Mouse (Mus musculus) right cerebral cortex, adult 18-20 months (tissue): Measurements from ENCODE around the gene Megf11.
"Not testable (repeated sequence)": the region's sequence is repeated elsewhere in the genome, so short reads cannot be mapped to it uniquely, and the experiment has no call there.

Experiments used
- DNase-seq: peaks from one replicate; pipeline ENCODE4 v3.0.0; 2022; ENCODE audit warnings: mixed read lengths

Megf11 gene

DNA sequence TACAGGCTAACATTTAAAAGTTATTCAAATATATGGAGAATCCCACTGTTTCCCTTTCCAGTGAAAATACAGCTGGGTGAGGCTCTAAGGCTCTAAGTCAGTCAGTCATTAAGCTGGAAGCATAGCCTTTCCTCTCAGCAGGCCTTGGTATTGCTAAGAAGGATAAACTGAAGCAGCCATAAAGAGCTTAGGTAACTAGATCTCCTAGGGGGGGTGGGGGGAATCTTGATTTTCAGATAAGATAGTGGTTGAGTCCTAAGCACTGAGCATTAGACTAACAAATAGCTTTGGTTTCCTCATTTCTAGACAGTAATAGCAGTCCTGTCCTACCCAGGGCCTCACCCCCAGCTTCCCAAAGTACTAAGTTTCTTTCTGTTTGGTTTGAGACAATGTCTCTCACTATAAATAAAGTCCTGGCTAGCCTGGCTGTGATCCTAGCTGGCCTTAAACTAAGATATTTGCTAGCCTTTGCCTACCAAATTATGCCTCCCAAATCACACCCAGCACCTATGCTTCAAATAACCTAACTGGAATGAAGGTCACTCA is 318.1 kb downstream of the Megf11 start:
- DNase-seq: no peak

DNA sequence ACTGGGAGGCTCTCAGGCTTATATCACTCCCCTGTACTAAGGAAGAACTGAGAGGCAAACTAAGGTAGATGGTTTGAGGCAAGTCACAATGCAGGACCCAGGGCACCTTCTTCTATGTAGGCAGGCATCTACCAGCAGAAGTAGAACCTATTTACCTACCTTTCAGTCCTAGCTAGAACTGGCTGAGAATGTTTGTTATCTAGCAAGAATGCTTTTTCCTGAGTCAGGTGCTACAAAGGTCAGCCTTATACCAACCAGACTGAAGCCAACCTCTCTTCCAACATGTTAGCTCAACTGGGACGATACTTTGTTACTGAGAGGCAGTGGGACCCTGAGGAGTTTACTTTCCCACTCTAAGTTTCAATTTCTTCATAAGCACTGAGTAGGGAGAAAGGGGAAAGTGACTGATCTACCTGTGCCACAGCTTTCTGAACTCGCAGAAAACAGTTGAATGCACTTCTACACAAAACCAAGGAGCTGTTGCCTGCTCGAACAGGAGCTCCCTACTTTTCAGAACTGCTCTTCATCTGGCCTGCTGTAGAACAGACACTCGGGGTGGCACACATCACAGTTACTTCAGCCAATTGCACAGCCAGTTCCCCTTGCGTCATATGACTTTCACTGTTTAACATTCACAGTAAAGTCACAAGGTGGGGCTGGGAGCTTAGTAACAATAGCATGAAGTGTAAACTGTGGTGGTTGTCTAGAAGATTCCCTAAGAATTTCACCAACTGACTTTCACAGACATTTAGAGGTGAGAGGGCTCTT is 318.8 kb downstream of the Megf11 start:
- DNase-seq: no peak

DNA sequence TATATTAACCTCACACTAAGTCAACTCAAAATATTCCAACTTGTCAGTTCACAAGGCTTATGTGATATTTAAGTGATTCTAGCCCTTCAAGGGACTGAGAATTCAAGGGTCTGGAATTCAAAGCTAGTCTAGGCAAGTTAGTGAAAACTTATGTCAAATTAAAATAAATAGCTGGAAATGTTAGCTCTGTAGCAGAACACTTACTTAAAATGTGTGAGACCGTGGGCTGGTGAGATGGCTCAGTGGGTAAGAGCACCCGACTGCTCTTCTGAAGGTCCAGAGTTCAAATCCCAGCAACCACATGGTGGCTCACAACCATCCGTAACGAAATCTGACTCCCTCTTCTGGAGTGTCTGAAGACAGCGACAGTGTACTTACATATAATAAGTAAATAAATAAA is 324.9 kb downstream of the Megf11 start:
- DNase-seq: not testable (repeated sequence)

DNA sequence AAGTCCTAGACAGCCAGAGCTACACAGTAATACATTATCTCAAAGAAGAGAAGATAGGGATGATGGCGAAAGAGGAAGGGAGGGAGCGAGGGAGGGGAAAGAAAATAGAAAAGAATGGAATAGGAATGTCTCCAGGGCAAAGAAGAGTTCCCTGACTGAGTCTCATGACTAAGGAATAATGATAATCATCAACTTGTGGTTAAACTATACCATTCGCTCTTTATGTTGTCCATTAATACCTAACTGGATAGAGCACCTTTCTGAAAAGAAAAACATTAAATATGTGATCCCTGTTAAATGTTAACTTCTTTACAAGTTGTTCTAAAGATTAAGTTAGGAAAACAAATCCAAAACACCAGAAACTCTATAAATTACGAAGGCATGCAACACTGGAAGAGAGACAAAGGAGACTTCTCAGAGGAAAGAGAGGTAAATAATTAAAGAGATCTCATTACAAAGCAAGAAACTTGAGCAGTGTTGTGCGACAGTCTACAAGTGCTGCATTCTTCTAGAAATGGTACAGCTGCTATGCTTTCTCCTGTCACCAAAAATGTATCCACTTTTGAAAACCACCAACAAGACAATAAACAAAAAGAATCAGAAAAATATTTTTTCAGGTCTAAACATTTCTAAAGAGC is 334.2 kb downstream of the Megf11 start:
- DNase-seq: no peak

DNA sequence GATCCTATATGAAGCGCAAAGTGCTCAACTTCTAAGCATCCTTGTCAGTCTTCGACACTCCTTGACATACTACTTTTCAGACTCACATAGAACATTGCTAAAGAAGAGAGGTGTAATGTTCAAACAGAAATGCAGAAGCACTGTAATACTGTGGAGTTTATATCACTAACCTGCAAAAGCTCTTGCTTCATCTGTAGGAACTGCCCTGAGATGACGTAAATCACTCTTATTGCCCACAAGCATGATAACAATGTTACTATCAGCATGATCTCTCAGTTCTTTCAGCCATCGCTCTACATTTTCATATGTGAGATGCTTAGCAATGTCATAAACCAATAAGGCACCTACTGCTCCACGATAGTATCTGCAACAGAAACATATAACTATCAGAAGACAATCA is 341.0 kb downstream of the Megf11 start:
- DNase-seq: no peak

DNA sequence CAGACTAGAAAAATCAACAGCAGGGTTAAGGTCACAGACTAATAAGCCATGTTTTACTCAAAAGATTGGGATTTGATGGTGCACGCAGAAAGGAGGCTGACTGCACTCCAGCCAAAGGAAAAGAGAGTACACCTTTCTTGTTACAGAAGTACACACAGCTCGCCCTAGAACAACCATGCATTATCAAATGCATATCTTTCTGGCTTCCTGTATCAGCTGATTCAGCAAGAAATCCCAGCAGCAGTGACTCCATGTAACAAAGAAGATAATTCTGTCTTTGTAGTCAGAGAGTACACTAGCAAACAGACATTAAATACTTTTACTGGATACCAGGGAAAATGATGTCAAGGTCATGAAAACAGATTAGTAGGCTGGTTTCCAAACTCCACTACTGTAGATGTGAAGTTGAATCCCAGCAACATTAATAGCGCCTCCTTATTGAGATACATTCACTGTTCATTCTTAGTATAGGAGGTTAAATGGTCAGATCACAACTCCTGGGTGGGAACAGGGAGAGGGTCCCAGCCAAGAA is 345.7 kb downstream of the Megf11 start:
- no peak for DNase-seq

DNA sequence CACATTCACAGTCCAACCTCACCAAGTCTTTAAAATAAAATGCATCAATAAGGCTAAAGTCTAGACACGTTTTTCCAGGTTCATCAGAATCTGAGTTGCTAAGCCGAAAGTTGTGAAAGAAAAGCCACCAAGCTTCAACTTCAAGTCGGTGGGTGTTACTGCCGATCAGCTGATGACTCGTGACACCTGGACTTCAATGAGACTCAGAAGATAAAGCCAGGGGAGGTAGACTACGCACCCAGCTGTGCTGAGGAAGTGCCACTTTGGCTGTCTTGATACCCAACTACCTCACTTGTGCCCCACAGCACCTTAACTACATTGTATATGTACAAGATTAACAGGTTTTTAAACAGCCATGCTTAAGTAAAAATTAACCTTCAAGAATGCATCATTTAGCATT is 348.7 kb downstream of the Megf11 start:
- DNase-seq: no peak

DNA sequence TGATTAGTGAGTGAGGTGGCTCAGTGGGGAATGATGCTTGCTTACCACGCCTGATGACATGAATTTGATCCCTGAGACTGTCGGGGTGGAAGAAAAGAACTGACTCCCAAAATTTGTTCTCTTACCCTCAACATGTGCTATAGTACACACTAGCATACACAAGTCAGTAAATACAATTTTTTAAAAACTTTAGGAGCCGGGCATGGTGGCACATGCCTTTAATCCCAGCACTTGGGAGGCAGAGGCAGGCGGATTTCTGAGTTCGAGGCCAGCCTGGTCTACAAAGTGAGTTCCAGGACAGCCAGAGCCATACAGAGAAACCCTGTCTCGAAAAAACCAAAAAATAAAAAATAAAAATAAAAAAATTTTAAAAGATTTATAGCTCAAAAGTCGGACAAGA is 349.6 kb downstream of the Megf11 start:
- not testable (repeated sequence) for DNase-seq

DNA sequence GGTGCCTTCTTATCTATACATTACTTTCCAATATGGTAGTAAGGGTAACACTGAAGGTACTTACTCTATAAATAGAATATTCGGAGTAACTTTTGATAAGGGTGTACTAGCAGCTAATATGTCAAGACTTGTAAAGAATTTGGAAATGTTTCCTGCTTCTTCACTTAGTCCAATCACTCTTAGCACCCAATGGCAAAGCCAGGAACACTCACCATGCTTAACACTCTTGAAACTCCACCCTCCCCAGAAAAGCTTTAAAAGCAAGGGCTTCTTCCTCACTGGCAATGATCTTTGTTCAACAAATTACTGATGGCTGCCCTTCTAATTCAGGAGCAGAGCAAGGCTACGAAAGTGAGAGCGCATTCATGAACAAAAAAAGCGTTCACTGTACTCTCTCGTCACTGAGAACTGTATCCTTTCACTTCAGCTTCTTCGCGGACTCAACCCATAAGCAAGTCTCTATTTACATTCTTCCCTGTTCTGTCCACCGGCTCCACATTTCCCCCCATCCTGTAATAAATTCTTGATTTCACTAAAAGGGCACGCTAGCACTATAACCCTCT is 350.7 kb downstream of the Megf11 start:
- DNase-seq: no peak

DNA sequence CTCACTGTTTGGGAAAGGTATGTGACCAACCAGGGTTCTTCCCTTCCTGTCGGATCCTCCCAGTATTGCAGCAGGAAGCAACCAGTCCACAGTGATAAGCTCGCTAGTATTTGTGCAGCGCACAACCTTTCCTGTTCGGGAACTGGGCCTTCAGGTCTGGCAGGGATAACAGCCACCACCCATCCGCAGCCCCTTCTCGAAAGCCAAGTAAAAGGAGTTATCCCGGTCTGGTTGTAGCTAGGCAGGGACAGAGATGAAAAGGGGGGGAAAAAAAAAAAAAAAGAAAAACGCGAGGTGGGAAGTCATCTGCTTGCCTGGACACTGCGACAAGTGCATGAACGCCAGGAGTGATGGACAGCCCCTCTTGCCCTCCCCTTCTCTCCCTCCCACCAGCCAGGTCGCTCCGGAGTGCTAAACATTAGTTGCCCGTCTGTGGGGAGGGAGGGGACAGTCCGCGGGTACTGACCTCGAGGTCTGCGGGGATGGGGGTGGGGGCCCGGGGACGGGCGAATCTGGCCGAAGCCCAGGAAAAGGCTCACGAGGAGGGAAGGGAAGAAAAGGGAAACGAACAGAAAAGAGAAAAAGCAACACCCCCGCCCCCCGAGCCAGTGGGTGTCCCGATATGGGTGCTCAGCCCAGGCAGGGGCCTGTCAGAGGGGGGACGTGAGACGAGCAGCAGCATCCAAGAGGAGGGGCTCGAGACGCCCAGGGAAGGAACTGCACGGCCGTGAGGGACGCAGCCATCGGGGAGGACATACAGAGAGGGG is 351.4 kb downstream of the Megf11 start:
- DNase-seq: peak; percentile 46

DNA sequence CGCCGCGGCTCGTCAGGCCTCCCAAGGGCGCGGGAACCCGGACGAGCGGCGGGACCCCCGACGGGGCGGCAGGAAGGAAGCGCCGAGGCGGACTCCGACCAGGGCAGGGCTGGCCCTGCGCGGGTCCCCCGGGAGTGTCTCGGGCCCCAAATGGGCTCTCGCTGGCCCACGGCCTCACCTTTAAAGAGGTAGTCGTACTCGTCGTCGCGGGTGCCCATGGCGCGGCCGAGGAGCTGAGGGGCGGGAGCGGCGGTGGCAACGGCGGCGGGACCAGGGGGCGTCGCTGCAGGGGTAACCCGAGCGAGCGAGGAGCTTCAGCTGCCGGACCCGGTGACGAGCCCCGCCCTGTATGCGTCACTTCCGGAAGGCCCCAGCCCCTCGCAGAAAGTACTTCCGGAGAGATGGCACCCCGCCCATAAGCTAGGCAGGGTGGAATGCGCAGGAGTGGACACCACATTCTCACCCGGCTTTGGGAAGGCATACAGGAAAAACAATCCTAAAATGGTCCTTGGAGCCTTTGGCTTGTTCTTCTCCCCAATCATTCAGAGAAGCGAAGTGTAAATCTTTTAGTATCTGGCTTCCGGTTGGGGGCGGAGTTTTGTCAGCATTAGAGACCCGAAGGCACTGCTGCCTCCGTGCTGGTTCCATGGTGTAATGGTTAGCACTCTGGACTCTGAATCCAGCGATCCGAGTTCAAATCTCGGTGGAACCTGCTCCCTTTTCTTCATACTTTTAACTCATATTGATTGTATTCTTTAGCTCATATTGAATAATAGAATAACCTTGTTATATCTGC is 352.2 kb downstream of the Megf11 start, which contains the start of gene Rab11a:
Gene Rab11a (minus strand): TSS at position 353 of the 796 bp plus-strand sequence.
- DNase-seq: peak; percentile 97

DNA sequence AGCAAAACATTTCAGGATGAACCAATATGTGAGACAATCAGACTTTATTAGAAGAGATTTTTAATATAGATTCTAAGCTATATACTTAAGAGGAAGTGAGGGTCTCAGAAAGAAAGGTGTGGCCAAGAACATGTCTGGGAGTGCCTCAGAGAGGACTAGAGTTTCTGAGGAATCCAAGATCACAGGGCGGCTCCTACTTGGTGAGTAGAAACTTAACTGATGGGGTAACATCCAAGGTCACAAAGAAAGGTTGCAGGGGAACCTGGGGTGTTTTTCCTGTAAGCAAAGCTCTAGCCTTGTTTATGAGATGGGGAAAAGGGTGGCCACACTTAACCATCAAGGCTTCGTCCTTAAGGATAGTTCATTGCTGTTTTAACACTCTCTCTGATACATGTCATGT is 353.6 kb downstream of the Megf11 start:
- no peak for DNase-seq

DNA sequence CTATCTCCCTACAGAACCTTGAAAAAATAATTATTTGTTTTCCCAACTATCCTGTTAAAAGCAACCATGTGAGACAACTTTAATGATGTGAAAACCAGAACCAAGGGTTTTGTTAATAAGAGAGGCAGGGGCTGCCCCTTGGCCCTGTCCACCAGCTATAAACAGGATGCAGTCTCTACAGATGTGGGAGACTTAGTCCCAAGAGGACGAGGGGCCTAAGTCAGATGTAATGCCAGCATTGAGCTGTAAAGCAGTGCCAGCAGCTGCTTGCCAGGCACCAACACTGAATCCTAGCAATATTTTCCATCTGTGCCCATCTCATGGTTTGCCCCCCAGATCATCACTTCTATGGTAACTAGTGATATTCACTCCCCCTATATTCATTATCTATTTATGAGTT is 357.0 kb downstream of the Megf11 start:
- no peak for DNase-seq

DNA sequence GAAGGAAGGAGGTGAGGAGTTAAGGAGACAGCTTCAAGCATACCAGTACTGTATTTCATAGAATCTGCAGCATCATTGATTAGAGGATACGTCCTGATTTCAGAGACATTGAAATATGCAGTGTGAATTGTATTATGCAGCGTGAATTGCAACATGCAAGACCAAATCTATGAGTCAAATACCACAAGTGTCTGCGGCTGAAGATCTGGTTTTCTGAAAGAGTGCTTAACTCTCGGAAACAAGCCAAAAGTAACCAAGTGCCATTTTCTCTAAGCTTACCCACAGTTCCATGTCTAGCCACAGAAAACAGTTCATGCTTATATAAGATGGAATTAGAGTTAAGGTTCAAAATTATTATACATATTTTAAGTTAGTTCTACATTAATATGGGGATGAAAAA is 362.3 kb downstream of the Megf11 start:
- no peak for DNase-seq

DNA sequence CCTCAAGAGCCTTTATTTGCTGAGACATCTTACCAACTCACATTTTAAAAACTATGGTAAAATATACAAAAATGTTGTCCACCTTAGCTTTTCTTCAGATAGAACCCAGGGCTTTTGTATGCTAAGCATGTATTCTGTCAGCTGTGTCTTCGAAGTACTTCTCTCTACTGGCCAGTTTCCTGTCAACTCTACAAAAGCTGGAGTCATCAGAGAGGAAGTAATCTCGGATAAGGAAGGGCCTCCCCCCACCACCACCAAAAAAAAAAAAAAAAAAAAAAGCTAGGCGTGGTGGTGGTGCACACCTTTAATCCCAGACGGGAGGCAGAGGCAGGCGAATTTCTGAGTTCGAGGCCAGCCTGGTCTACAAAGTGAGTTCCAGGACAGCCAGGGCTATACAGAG is 363.9 kb downstream of the Megf11 start:
- no peak for DNase-seq

DNA sequence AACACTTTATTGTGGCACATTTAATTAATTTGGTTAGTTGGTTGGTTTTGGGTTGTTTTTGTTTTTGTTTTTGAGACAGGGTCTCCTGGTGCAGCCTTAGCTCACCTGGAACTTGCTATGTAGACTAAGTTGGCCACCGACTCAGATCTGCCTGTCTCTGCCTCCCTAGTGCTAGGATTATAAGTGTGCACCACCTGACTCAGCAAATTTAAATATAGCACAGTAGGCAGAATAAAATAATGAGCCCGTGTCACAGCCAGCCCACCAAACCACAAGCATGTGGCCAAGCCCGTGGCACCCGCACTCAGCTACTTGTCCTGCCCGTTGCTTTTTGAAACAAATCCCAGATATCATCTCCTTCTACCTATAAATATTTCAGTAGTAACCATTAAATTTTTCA is 367.1 kb downstream of the Megf11 start:
- DNase-seq: no peak

DNA sequence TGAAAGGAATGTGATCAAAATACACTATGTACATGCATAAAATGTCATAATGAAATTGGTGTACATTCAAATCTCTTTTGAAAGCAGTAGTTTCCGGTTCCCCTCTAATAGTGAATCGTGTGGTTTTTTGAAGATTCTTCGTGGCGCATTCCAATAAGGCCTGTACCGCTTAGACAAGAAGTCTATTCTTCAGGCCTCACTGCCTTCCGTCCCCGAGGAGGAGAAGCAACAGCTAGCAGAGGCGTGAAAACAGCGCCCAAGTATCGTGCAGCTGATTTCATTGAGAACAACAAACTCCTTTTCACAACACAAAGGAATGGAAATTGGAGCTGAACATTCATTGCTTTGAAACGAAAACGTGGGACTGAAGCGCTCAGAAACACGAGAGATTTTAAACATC is 372.6 kb downstream of the Megf11 start:
- DNase-seq: no peak
